Mouse (Mus musculus) forebrain, embryonic 13.5 days (tissue): ENCODE measurements around the gene Syt2. TPM values are rescaled to one million over a fixed set of nuclear protein-coding genes. Genes with fewer than 3 reads are reported as not detected.
A peak's percentile ranks its signal among the peaks of the same experiment; 100 is the strongest.

Experiments used
- ATAC-seq: fragments of 200-750 bp; cut with Nextera tagmentation; 2 replicates; pipeline ENCODE4 v1.8.0; 2017
- H3K27ac ChIP-seq: fragments of 300-500 bp; sonication (generic); 2 replicates; pipeline ENCODE4 v1.5.1; 2015; ENCODE audit warnings: inconsistent platforms, mild to moderate bottlenecking, moderate library complexity
- H3K27me3 ChIP-seq: fragments of 300-500 bp; sonication (generic); 2 replicates; pipeline ENCODE4 v1.6.1; 2015; ENCODE audit warnings: mild to moderate bottlenecking, inconsistent platforms
- H3K36me3 ChIP-seq: fragments of 300-500 bp; sonication (generic); 2 replicates; pipeline ENCODE4 v1.6.1; 2015; ENCODE audit warnings: mild to moderate bottlenecking, inconsistent platforms; ENCODE audit not compliant: poor library complexity, severe bottlenecking
- H3K4me1 ChIP-seq: fragments of 300-500 bp; sonication (generic); 2 replicates; pipeline ENCODE4 v1.6.1; 2015; ENCODE audit warnings: inconsistent platforms
- H3K4me2 ChIP-seq: fragments of 300-500 bp; sonication (generic); 2 replicates; pipeline ENCODE4 v1.6.1; 2015; ENCODE audit warnings: inconsistent platforms, mild to moderate bottlenecking, moderate library complexity
- H3K4me3 ChIP-seq: fragments of 300-500 bp; sonication (generic); 2 replicates; pipeline ENCODE4 v1.5.1; 2015; ENCODE audit warnings: mild to moderate bottlenecking, inconsistent platforms
- H3K9ac ChIP-seq: fragments of 300-500 bp; sonication (generic); 2 replicates; pipeline ENCODE4 v1.6.1; 2015; ENCODE audit warnings: mild to moderate bottlenecking, inconsistent platforms
- H3K9me3 ChIP-seq: fragments of 300-500 bp; sonication (generic); replicated peaks from 2 replicates; pipeline ENCODE4 v1.6.1; 2016; ENCODE audit warnings: inconsistent platforms
- WGBS: fragments of 180-500 bp; shearing (Covaris S2); methylation state at CpG from one replicate; pipeline ENCODE4 v1.1.7; 2015; 5-methylcytosine and 5-hydroxymethylcytosine counted together
- polyA plus RNA-seq: library from polyadenylated mRNA; unstranded; fragments of >200 nt; fragmentation: Nextera tagmentation; extraction: Ambion mirVana; gene quantifications from 2 replicates; pipeline ENCODE4 v1.2.1, GENCODE M21; 2015

The Syt2 gene
- polyA plus RNA-seq, 1 experiment from 2014 or later = 1.1 TPM

DNA sequence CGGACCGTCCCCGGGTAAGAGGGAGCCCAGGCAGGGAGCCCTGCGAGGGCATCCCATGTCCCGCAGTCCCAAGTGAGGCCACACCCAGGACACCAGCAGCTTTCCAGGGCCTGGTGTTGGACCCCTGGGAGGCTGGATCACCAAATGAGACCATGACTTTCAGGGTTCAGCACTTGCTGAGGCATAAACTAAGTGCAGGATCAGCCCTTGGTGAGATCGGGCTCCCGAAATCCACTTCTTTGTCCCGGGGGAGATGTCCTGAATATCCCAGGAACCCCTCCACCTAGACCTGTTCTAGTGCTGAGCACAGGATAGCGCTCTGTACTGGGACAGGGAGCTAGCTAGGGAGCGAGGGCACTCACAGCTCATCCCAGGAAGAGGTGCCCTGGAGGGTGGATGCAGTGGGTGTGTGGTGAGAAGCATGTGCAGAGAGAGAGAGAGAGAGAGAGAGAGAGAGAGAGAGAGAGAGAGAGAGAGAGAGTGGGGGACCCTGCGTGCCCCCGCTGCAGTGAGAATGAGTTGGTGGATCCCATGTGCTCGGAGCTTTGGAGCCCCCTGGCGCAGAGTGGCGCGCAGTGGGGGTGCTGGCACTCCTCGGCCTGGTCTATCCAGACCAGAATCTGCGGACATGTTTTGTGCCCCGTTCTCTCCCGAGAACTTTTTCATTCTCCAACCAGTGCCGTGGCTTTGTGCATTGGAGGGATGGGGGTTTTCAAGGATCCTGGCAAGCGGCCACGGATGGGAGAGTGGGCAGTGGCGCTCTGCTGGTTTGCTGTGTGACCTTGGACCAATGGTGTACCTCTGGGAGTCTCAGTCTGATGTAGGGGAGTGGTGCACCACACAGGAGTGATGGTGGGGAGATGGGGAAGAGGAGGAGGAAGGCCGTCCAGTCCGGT, 63.2 kb downstream of the Syt2 start:
- Histone ChIP-seq H3K27ac (no peak overlapping the region; the same call in 1 of the 2 replicates), H3K9ac (peak overlapping the region; percentile 76), H3K4me1 (peaks cover 46% of the 10 kb centered on the region), H3K36me3 (no peaks in the 10 kb centered on the region), H3K9me3 (no peaks in the 10 kb centered on the region), H3K4me3 (peak overlapping the region; percentile 61), H3K27me3 (peaks cover 56% of the 10 kb centered on the region), H3K4me2 (peak overlapping the region; percentile 99)
- WGBS = 11% methylated on average over 26 of the region's 26 CpGs
- ATAC-seq = peak; percentile 41

DNA sequence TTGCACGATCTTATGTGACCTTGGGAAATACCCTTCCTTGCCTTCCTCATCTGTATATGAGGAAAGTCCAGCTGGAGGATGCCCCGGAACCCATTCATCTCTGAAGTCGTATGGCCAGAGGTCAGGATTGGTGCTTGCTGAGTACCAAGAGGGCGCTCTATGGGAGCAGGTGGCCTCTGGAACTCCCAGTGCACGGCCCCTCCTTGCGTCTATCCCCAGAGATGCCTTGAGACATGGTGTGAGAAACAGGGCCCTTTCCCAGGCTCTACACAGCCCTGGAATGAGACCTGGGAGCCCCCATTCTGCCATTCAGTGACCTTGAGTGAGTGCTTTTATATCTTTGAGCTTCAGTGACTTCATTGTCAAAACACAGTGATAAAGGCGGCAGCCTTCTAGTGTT, 64.6 kb downstream of the Syt2 start:
- H3K27me3 ChIP-seq = peaks cover 45% of the 10 kb centered on the region
- no peak overlapping the region for H3K4me2 ChIP-seq
- H3K27ac ChIP-seq = no peak overlapping the region

DNA sequence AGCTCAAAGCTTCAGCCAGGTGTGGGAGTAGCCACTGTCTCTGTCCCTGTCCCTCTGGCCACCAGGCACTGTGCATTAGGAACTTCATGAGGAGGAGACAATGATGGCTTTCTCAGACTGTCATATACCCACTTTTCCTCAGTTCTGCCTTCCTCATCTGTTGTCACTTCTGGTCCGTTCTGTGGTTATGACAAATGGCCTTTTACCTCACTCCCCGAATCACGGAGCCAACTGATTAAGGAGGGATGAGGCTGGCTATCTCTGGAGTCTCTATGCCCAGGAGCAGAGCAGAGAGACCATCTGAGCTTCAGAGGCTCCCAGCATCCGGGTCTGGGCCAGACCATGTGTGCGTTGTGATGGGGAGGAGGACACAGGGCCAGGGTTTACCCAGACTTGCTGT, 65.2 kb downstream of the Syt2 start:
- WGBS = 75% methylated on average over 5 of the region's 5 CpGs
- Histone ChIP-seq H3K9ac (no peak overlapping the region), H3K27me3 (peaks cover 39% of the 10 kb centered on the region), H3K4me3 (no peak overlapping the region), H3K36me3 (no peaks in the 10 kb centered on the region), H3K9me3 (no peaks in the 10 kb centered on the region), H3K27ac (no peak overlapping the region), H3K4me2 (no peak overlapping the region), H3K4me1 (peaks cover 46% of the 10 kb centered on the region)
- ATAC-seq = no peak

More for the DNA sequence above, 64.6 kb downstream of the Syt2 start:
- Histone ChIP-seq H3K9ac (no peak overlapping the region), H3K9me3 (no peaks in the 10 kb centered on the region), H3K4me3 (no peak overlapping the region), H3K4me1 (peaks cover 46% of the 10 kb centered on the region), H3K36me3 (no peaks in the 10 kb centered on the region)
- no peak for ATAC-seq
- 37% methylated on average over 7 of the region's 7 CpGs for WGBS

DNA sequence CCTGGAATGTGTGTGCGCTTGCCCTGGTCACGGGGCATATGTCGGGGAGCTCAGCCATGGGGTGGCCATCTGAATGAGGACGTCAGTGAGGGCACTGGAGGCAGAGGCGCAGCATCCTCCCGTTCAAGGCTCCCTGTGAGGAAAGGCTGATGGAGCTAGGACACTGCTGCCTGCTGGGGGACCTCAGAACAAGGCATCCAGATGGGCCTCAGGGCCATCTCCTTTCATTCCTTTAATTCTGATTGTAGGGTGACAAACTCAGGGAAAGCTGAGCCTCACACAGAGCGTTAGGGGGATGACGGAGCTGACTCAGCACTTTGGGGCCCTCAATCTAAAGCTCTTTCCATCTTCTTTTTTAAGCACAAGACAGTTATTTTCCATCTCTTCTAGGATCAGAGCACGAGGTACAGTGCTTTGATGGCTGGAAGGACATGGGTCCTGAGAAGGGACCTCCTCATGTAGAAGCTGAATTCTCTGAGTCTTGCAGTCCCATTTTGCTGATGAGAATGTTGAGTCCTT, 66.4 kb downstream of the Syt2 start:
- Histone ChIP-seq H3K36me3 (no peaks in the 10 kb centered on the region), H3K4me1 (peaks cover 46% of the 10 kb centered on the region), H3K9ac (no peak overlapping the region), H3K27ac (peak overlapping the region; percentile 25; the same call in 1 of the 2 replicates), H3K9me3 (no peaks in the 10 kb centered on the region), H3K4me2 (no peak overlapping the region), H3K4me3 (no peak overlapping the region), H3K27me3 (peaks cover 27% of the 10 kb centered on the region)
- WGBS = 78% methylated on average over 9 of the region's 9 CpGs
- ATAC-seq = no peak

DNA sequence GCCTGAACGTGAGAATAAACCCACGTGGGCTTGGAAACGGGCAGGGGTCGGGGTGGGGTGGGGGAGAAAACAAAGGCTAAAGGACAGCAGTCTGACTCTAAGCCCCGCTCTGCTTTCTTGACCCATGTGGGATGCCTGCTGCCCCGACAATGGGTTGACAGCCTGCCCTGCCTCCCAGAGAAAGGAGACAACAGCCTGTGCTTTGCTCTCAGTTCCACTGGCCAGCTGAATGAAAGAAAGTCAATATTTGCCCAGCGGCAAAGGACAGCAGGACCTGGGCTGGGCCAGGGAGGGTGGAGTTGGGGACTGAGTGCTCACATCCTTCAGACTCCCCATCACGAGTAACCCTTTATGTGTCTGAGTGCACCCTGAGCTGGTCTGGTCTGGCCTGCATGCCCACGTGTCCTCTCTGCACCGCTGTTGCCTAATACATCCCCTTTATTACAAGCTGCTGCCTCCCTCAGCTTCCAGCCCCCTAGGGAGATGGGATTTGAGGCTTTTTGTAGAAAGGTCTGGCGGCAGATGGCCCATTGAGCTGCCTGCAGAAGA, 67.0 kb downstream of the Syt2 start:
- ATAC-seq = no peak
- H3K27ac ChIP-seq = peak overlapping the region; percentile 25
- H3K9ac ChIP-seq = no peak overlapping the region

DNA sequence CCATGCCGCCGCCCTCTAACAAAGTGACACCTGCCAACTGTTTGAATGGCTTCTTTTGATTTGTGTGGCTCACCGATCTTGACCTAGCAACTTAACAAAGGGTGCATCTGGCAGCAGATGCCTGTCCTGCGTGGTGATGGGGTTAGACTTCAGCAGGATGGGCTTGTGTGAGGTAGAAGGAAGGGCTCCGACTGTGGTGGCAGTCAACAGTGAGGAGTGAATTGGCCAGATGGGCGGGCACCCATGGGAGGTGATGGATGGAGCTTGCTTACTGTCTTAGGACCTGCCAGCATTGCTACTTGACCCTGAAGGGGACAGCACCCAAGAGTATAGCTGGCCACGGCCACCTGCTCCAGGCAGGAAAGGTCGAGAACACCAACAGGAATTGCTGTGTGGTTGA, 67.7 kb downstream of the Syt2 start:
- 49% methylated on average over 8 of the region's 8 CpGs for WGBS
- Histone ChIP-seq H3K27ac (no peak overlapping the region), H3K4me3 (no peak overlapping the region), H3K4me2 (no peak overlapping the region), H3K4me1 (peaks cover 38% of the 10 kb centered on the region), H3K9ac (no peak overlapping the region), H3K36me3 (no peaks in the 10 kb centered on the region), H3K27me3 (peaks cover 21% of the 10 kb centered on the region), H3K9me3 (no peaks in the 10 kb centered on the region)
- ATAC-seq = no peak

More for the DNA sequence above, 67.0 kb downstream of the Syt2 start:
- Histone ChIP-seq H3K4me3 (no peak overlapping the region), H3K36me3 (no peaks in the 10 kb centered on the region), H3K4me1 (peaks cover 42% of the 10 kb centered on the region), H3K9me3 (no peaks in the 10 kb centered on the region), H3K27me3 (peaks cover 22% of the 10 kb centered on the region), H3K4me2 (no peak overlapping the region)
- 6% methylated on average over 11 of the region's 11 CpGs for WGBS

DNA sequence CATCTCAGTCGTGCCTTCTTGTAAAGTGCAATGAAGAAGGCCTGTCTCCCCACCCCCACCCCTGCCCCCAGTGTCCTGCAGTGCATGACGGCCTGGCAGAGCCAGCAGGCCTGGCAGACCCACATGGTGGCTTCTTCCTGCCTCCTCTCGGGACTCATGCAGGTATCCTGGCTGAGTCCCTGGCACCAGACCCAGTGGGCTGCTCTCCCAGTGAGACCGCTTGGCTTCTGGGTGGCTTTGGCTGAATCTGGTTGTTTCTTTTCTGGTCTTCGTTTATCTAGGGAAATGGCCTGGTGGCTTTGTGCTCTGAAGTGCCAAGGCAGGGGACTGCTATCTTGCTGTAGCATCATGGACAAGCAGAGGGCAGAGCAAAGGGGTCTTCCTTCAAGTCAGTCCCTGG, 68.6 kb downstream of the Syt2 start:
- no peak for ATAC-seq
- H3K36me3 ChIP-seq = no peaks in the 10 kb centered on the region
- H3K4me1 ChIP-seq = peaks cover 35% of the 10 kb centered on the region
- no peak overlapping the region for H3K27ac ChIP-seq
- no peak overlapping the region for H3K4me3 ChIP-seq
- WGBS = 73% methylated on average over 5 of the region's 5 CpGs
- H3K27me3 ChIP-seq = peaks cover 11% of the 10 kb centered on the region
- no peak overlapping the region for H3K4me2 ChIP-seq
- no peaks in the 10 kb centered on the region for H3K9me3 ChIP-seq
- no peak overlapping the region for H3K9ac ChIP-seq

DNA sequence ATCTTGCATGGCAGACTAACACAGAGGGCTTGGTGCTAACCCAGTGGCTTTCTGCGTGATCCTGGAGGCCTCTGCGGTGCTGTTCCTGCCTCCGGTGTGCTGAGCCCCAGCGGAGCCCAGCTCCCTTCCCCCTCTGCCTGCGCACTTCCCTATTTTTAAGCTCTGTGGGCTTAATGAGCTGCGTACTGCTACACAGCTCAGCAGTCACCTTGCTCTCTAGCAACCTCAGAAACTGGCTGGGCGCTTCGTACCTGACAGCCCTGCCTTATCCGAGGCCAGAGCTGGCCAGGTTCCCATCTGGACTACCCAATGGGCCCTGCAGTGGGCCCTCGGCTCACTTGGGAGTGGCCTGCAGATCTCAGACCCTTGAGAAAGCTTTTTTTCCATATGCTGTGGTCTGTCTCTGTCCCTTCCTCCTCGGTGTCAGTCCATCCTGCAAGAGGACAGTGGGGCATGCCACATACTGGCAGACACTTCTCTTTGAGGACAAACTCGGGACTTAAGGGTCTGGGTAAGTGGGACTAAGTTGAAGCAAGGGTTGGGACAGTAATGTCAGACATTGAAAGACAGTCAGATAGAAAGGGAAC, 73.3 kb downstream of the Syt2 start:
- Histone ChIP-seq H3K4me2 (no peak overlapping the region), H3K4me3 (no peak overlapping the region), H3K9ac (no peak overlapping the region), H3K27me3 (no peaks in the 10 kb centered on the region), H3K27ac (no peak overlapping the region), H3K4me1 (peaks cover 8% of the 10 kb centered on the region; the same call in 1 of the 2 replicates), H3K36me3 (no peaks in the 10 kb centered on the region), H3K9me3 (no peaks in the 10 kb centered on the region)
- no peak for ATAC-seq
- 44% methylated on average over 12 of the region's 12 CpGs for WGBS

DNA sequence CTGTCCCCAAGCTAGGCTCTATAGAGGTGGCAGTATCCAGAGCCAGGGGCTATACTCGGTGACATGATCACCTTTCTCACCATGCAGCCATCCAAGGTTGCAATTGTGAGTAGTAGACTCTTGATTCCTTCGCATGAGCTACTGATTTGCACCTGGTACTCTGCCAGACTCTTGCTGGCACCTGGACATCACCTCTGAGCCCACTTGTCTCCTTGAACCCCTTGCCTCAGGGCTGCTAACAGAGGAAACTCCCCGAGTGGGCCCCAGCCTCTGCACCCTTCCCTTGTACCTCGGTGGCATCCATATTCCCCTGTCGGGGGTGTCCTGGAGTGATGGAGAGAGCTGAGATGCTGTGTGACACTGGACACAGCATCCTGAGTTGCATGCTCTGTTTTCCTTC, 75.0 kb downstream of the Syt2 start:
- ATAC-seq = no peak
- WGBS = 90% methylated on average over 5 of the region's 5 CpGs
- Histone ChIP-seq H3K4me2 (no peak overlapping the region), H3K4me3 (no peak overlapping the region), H3K4me1 (peaks cover 8% of the 10 kb centered on the region; the same call in 1 of the 2 replicates), H3K9me3 (no peaks in the 10 kb centered on the region), H3K36me3 (no peaks in the 10 kb centered on the region), H3K27ac (no peak overlapping the region), H3K9ac (no peak overlapping the region), H3K27me3 (no peaks in the 10 kb centered on the region)

DNA sequence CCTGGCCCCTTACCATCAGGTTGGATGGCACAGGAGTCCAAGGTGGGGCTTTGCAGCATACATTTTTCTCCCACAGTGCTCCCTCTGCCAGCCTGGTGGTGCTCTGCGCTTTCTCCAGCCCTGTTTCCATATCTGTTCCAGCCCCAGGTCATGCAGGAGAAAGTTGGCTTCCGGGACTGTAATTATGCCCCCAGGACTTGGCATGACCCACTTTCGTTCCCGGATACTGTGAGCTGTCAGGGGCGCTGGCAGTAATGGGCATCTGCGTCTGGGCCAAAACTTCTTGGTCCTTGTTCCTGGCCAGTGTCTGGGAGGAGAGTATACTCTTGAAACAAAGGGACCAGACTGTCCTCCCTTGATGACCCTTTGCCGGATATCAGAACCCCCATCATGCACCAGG, 76.4 kb downstream of the Syt2 start:
- WGBS = 90% methylated on average over 7 of the region's 7 CpGs
- Histone ChIP-seq H3K4me3 (no peak overlapping the region), H3K4me2 (no peak overlapping the region), H3K9me3 (no peaks in the 10 kb centered on the region), H3K9ac (no peak overlapping the region), H3K27me3 (no peaks in the 10 kb centered on the region), H3K4me1 (peaks cover 8% of the 10 kb centered on the region; the same call in 1 of the 2 replicates), H3K27ac (no peak overlapping the region), H3K36me3 (no peaks in the 10 kb centered on the region)
- no peak for ATAC-seq

DNA sequence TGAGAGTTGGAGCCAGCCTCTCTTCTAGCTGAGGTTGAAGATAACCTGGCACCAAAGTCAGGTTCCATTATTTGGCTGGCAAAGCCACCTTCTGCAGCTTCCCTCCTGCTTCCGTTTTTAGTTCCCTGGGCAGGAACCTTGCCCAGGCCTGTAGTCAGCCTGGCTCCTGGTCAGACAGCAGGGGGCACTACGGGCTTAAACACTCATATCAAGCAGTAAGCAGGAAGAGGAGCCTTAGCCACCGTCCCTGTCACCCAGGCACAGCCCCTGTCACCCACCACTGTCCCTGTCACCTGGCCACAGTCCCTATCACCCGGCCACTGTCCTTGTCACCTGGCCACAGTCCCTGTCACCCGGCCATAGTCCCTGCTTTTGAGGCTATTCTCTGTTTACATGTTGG, 78.8 kb downstream of the Syt2 start:
- H3K27me3 ChIP-seq = no peaks in the 10 kb centered on the region
- H3K9me3 ChIP-seq = no peaks in the 10 kb centered on the region
- no peak overlapping the region for H3K4me3 ChIP-seq
- WGBS = 58% methylated on average over 5 of the region's 5 CpGs
- no peak overlapping the region for H3K27ac ChIP-seq
- ATAC-seq = no peak
- H3K9ac ChIP-seq = no peak overlapping the region
- H3K4me1 ChIP-seq = no peaks in the 10 kb centered on the region
- H3K36me3 ChIP-seq = no peaks in the 10 kb centered on the region
- H3K4me2 ChIP-seq = no peak overlapping the region

DNA sequence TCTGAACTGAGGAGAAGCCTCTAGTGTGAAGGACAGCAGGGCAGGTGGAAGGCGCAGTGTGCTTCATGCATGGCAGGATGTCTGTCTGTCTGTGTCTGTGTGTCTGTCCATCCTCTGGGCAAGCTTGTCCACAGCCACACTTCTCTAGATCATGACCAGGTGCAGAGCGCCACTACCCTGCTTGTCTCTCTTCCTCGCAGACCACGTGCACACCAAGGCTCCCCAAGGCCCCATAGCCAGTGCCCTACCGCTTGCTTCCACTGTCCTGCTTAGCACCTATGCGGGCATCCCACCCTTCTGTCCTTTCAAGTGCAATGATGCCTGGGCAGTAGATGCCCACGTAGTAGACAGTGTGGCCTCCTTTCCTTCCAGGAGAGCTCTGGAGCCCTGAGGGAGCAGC, 80.0 kb downstream of the Syt2 start:
- Histone ChIP-seq H3K27ac (no peak overlapping the region), H3K4me3 (no peak overlapping the region), H3K4me2 (no peak overlapping the region), H3K4me1 (no peaks in the 10 kb centered on the region), H3K27me3 (no peaks in the 10 kb centered on the region), H3K9me3 (no peaks in the 10 kb centered on the region), H3K36me3 (no peaks in the 10 kb centered on the region), H3K9ac (no peak overlapping the region)
- ATAC-seq = no peak
- WGBS = 88% methylated on average over 7 of the region's 7 CpGs
